Mouse (Mus musculus) stomach, embryonic 16.5 days (tissue): Measurements from ENCODE around the gene Vmn1r122. TPM values are rescaled to one million over a fixed set of nuclear protein-coding genes. Genes with fewer than 3 reads are reported as not detected.
"Not testable (repeated sequence)": the region's sequence is repeated elsewhere in the genome, so short reads cannot be mapped to it uniquely, and the experiment has no call there.

Source experiments
- ATAC-seq: fragments of 200-750 bp; cut with Nextera tagmentation; 2 replicates; pipeline ENCODE4 v1.8.0; 2017; ENCODE audit warnings: moderate number of reproducible peaks, moderate TSS enrichment; ENCODE audit not compliant: insufficient read depth, low FRiP score
- H3K27ac ChIP-seq: fragments of 300-500 bp; sonication (generic); 2 replicates; pipeline ENCODE4 v1.5.1; 2014; ENCODE audit warnings: low read length
- H3K27me3 ChIP-seq: fragments of 300-500 bp; sonication (generic); 2 replicates; pipeline ENCODE4 v1.6.1; 2014; ENCODE audit warnings: low read length, control low read depth, mixed read lengths; ENCODE audit not compliant: control insufficient read depth, insufficient read depth
- H3K36me3 ChIP-seq: fragments of 300-500 bp; sonication (generic); 2 replicates; pipeline ENCODE4 v1.6.1; 2014; ENCODE audit warnings: low read length; ENCODE audit not compliant: control insufficient read depth, insufficient read depth
- H3K4me1 ChIP-seq: fragments of 300-500 bp; sonication (generic); 2 replicates; pipeline ENCODE4 v1.6.1; 2014; ENCODE audit warnings: low read length, control low read depth, mixed read lengths; ENCODE audit not compliant: control insufficient read depth, insufficient read depth
- H3K4me2 ChIP-seq: fragments of 300-500 bp; sonication (generic); 2 replicates; pipeline ENCODE4 v1.6.1; 2014; ENCODE audit warnings: low read depth, low read length, mixed read lengths
- H3K4me3 ChIP-seq: fragments of 300-500 bp; sonication (generic); replicated peaks from 2 replicates; pipeline ENCODE4 v1.5.1; 2014; ENCODE audit warnings: mild to moderate bottlenecking, low read length
- H3K9ac ChIP-seq: fragments of 300-500 bp; sonication (generic); 2 replicates; pipeline ENCODE4 v1.6.1; 2014; ENCODE audit warnings: low read length
- H3K9me3 ChIP-seq: fragments of 300-500 bp; sonication (generic); replicated peaks from 2 replicates; pipeline ENCODE4 v1.6.1; 2016; ENCODE audit warnings: low read length, control low read depth; ENCODE audit not compliant: control insufficient read depth
- WGBS: fragments of 180-500 bp; shearing (Covaris S2); extraction: QIAGEN DNeasy Blood & Tissue Kit; methylation state at CpG from one replicate; pipeline ENCODE4 v1.1.7; 2014; 5-methylcytosine and 5-hydroxymethylcytosine counted together
- polyA plus RNA-seq: library from polyadenylated mRNA; unstranded; fragments of >200 nt; fragmentation: Nextera tagmentation; extraction: Ambion mirVana; gene quantifications from 2 replicates; pipeline ENCODE4 v1.2.1, GENCODE M21; 2015

The Vmn1r122 gene
- polyA plus RNA-seq, result not detected in 2 replicates

DNA sequence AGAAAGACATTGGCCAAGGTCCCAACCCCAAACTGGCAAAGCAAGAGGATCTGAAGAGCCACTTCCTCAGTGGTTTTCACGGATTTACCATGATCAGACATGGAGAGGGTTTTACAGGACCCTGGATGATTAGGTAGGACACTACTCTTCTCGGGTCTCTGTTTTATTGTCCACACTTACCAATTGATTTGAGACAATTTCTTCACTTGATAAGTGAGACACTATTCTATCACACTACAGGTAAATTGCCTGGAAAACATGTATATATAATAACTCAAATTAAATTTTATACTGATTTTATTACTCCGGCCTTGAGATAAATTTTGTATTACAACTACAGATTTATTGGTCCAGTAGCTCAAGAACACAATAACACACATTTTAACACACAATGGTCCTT is at the start of gene Vmn1r122:
Gene Vmn1r122, minus strand, starts transcription at position 101 of the 400 bp plus-strand sequence.
- H3K36me3 ChIP-seq, result not testable (repeated sequence)
- 63% methylated on average over 2 of the region's 3 CpGs for WGBS

DNA sequence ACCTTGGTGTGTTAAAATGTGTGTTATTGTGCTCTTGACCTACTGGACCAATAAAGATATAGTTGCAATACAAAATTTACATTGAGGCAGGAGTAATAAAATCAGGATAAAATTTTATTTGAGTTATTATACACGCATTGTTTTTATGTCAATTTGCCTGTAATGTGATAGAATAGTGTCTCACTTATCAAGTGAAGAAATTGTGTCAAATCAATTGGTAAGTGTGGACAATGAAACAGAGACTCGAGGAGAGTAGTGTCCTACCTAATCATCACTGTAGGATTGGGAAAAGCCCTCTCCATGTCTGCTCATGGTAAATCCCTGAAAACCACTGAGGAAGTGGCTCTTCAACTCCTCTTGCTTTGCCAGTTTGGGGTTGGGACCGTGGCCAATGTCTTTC is 28.0 kb upstream of the Vmn1r122 start, which contains the start of gene Vmn1r123:
Gene Vmn1r123, plus strand, starts transcription at position 301 of the 400 bp plus-strand sequence.
- not testable (repeated sequence) for H3K4me3 ChIP-seq, ATAC-seq
- 14% methylated on average over 1 of the region's 3 CpGs for WGBS

More for the DNA sequence above, at the start of gene Vmn1r122:
- not testable (repeated sequence) for H3K9ac ChIP-seq, H3K4me2 ChIP-seq, H3K4me1 ChIP-seq, H3K9me3 ChIP-seq, H3K27me3 ChIP-seq, ATAC-seq, H3K27ac ChIP-seq, H3K4me3 ChIP-seq

DNA sequence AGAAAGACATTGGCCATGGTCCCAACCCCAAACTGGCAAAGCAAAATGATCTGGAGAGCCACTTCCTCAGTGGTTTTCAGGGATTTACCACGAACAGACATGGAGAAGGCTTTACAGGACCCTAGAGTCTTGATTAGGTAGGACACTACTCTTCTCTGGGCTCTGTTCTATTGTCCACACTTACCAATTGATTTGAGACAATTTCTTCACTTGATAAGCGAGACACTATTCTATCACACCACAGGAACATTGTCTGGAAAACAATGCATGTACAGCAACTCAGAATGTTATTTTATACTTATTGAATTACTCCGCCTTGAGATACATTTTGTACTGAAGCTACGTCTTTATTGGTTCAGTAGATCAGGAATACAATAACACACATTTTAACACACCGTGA is 35.5 kb downstream of the Vmn1r122 start, which contains the start of gene Vmn1r121:
Gene Vmn1r121, minus strand, starts transcription at position 101 of the 400 bp plus-strand sequence.
- WGBS, result 73% methylated on average over 4 of the region's 5 CpGs
- not testable (repeated sequence) for ATAC-seq, H3K9me3 ChIP-seq, H3K27me3 ChIP-seq, H3K27ac ChIP-seq, H3K36me3 ChIP-seq, H3K4me2 ChIP-seq, H3K4me1 ChIP-seq, H3K4me3 ChIP-seq, H3K9ac ChIP-seq

More for the DNA sequence above, 28.0 kb upstream of the Vmn1r122 start, which contains the start of gene Vmn1r123:
- H3K27me3 ChIP-seq, H3K36me3 ChIP-seq, H3K9me3 ChIP-seq, H3K9ac ChIP-seq, H3K4me1 ChIP-seq, H3K4me2 ChIP-seq, H3K27ac ChIP-seq: not testable (repeated sequence)

Other genes with a start within 250 kb of the Vmn1r122 start
- gene Vmn1r118, start 221.8 kb downstream of the Vmn1r122 start, polyA plus RNA-seq, result not detected in 2 replicates
- gene Vmn1r119, start 121.7 kb downstream of the Vmn1r122 start, polyA plus RNA-seq, result not detected in 2 replicates
- not detected in 2 replicates for gene Vmn1r120, start 80.3 kb downstream of the Vmn1r122 start, polyA plus RNA-seq
- not detected in 2 replicates for gene Vmn1r121, start 35.6 kb downstream of the Vmn1r122 start, polyA plus RNA-seq
- not detected in 2 replicates for gene Vmn1r123, start 28.1 kb upstream of the Vmn1r122 start, polyA plus RNA-seq
- gene Gm5157, start 56.3 kb upstream of the Vmn1r122 start, polyA plus RNA-seq, result not detected in 2 replicates
- not detected in 2 replicates for gene Vmn1r124, start 126.5 kb upstream of the Vmn1r122 start, polyA plus RNA-seq
- gene Vmn1r125, start 138.1 kb upstream of the Vmn1r122 start, polyA plus RNA-seq, result not detected in 2 replicates
- gene Vmn1r126, start 167.3 kb upstream of the Vmn1r122 start, polyA plus RNA-seq, result not detected in 2 replicates
- not detected in 2 replicates for gene Vmn1r127, start 185.7 kb upstream of the Vmn1r122 start, polyA plus RNA-seq
- not detected in 2 replicates for gene Vmn1r128, start 215.2 kb upstream of the Vmn1r122 start, polyA plus RNA-seq
- gene Vmn1r129, start 227.2 kb upstream of the Vmn1r122 start, polyA plus RNA-seq, result not detected in 2 replicates